In genomic region chr17:37028683-37029120, GRCm38 (mm10) we compare ENCODE assay signal across 7 mouse cellular contexts. TPM values are rescaled to one million over a fixed set of nuclear protein-coding genes. Genes with fewer than 3 reads are reported as not detected.
DNase-seq lines count a peak whose midpoint lies in the region; ATAC-seq and TF ChIP-seq lines count a peak whose summit lies in the region.

No protein-coding gene starts in this region.

- TF ChIP-seq POLR2A in heart, adult 2 months (IDR thresholded peaks at IDR 0.05; ENCODE audit: insufficient read depth, low read depth, low read length) = no peak
- no peak for TF ChIP-seq POLR2A in kidney, adult 2 months (IDR thresholded peaks at IDR 0.05; ENCODE audit: low read depth, low read length)

- H3K27me3 ChIP-seq in embryonic facial prominence, embryonic 10.5 days (replicated peaks; ENCODE audit: low read depth, poor library complexity, severe bottlenecking) = no peaks in the 10 kb centered on the region
- no peaks in the 10 kb centered on the region for H3K27me3 ChIP-seq in heart, adult 2 months (ENCODE audit: control insufficient read depth, insufficient read depth, low read length)
- H3K27me3 ChIP-seq in kidney, adult 2 months (replicated peaks; ENCODE audit: control insufficient read depth, insufficient read depth, low read length) = no peaks in the 10 kb centered on the region
- no peaks in the 10 kb centered on the region for H3K27me3 ChIP-seq in limb, embryonic 12.5 days
- H3K27me3 ChIP-seq in midbrain, embryonic 15.5 days (replicated peaks) = no peaks in the 10 kb centered on the region

- intact Hi-C loops in heart, adult 2 months (cut with DNase I) = no loop called here

- WGBS in embryonic facial prominence, embryonic 10.5 days = under 1% methylated on average over 14 of the region's 14 CpGs
- under 1% methylated on average over 14 of the region's 14 CpGs for WGBS in heart, adult 2 months
- WGBS in kidney, adult 2 months = under 1% methylated on average over 14 of the region's 14 CpGs
- WGBS in limb, embryonic 12.5 days = under 1% methylated on average over 14 of the region's 14 CpGs
- 0% methylated on average over 14 of the region's 14 CpGs for WGBS in midbrain, embryonic 15.5 days

- H3K4me2 ChIP-seq in limb, embryonic 12.5 days = peak overlapping the region; percentile 55
- peak overlapping the region; percentile 55 for H3K4me2 ChIP-seq in midbrain, embryonic 15.5 days

- H3K4me1 ChIP-seq in embryonic facial prominence, embryonic 10.5 days = peaks cover 17% of the 10 kb centered on the region; the same call in 1 of the 2 replicates
- H3K4me1 ChIP-seq in heart, adult 2 months (ENCODE audit: control insufficient read depth, insufficient read depth, low read length) = no peaks in the 10 kb centered on the region
- H3K4me1 ChIP-seq in kidney, adult 2 months (ENCODE audit: control insufficient read depth, insufficient read depth, low read length) = no peaks in the 10 kb centered on the region
- no peaks in the 10 kb centered on the region for H3K4me1 ChIP-seq in limb, embryonic 12.5 days (replicated peaks)
- H3K4me1 ChIP-seq in midbrain, embryonic 15.5 days = peaks cover 11% of the 10 kb centered on the region; the same call in 1 of the 2 replicates

- H3K4me3 ChIP-seq in embryonic facial prominence, embryonic 10.5 days = peak overlapping the region; percentile 54
- peak overlapping the region; percentile 42 for H3K4me3 ChIP-seq in heart, adult 2 months
- peak overlapping the region; percentile 79 for H3K4me3 ChIP-seq in kidney, adult 2 months (ENCODE audit: insufficient read depth, low read depth, low read length)
- H3K4me3 ChIP-seq in limb, embryonic 12.5 days (replicated peaks) = peak overlapping the region; percentile 43
- peak overlapping the region; percentile 45 for H3K4me3 ChIP-seq in midbrain, embryonic 15.5 days

- H3K27ac ChIP-seq in embryonic facial prominence, embryonic 10.5 days (replicated peaks) = peak overlapping the region; percentile 95
- H3K27ac ChIP-seq in heart, adult 2 months = no peak overlapping the region
- no peak overlapping the region for H3K27ac ChIP-seq in kidney, adult 2 months (ENCODE audit: insufficient read depth, low read depth, low read length)
- H3K27ac ChIP-seq in limb, embryonic 12.5 days = peak overlapping the region; percentile 97
- H3K27ac ChIP-seq in midbrain, embryonic 15.5 days = peak overlapping the region; percentile 99

- no peak for TF ChIP-seq CTCF in heart, adult 2 months (IDR thresholded peaks at IDR 0.05)
- TF ChIP-seq CTCF in kidney, adult 2 months (conservative IDR thresholded peaks at IDR 0.05; ENCODE audit: insufficient read depth, insufficient read length, low read depth, low read length) = no peak

- DNase-seq in adrenal gland, postnatal 14 days = peak; percentile 91
- DNase-seq in embryonic facial prominence, embryonic 10.5 days (ENCODE audit: low spot score) = peak; percentile 97
- DNase-seq in heart, adult 2 months = peak; percentile 86 to 87
- DNase-seq in kidney, adult 2 months = peak; percentile 91
- peak; percentile 61 to 62 for DNase-seq in spleen, postnatal 36 days (ENCODE audit: low spot score in 2 of 2)

- no peaks in the 10 kb centered on the region for H3K79me2 ChIP-seq in heart, adult 2 months (replicated peaks; ENCODE audit: control insufficient read depth, insufficient read depth, low read length)

- H3K9ac ChIP-seq in heart, adult 2 months (ENCODE audit: low read depth, low read length) = peak overlapping the region; percentile 53; the same call in 1 of the 2 replicates
- peak overlapping the region; percentile 37; the same call in 1 of the 2 replicates for H3K9ac ChIP-seq in limb, embryonic 12.5 days (replicated peaks)
- H3K9ac ChIP-seq in midbrain, embryonic 15.5 days = peak overlapping the region; percentile 55; the same call in 1 of the 2 replicates

- TF ChIP-seq EP300 in heart, adult 2 months (IDR thresholded peaks at IDR 0.05; ENCODE audit: insufficient read depth, low read depth, low read length) = no peak

- no peaks in the 10 kb centered on the region for H3K36me3 ChIP-seq in embryonic facial prominence, embryonic 10.5 days (replicated peaks)
- no peaks in the 10 kb centered on the region for H3K36me3 ChIP-seq in heart, adult 2 months (ENCODE audit: control insufficient read depth, insufficient read depth, low read length)
- H3K36me3 ChIP-seq in kidney, adult 2 months (ENCODE audit: control insufficient read depth, insufficient read depth, low read length) = no peaks in the 10 kb centered on the region
- H3K36me3 ChIP-seq in limb, embryonic 12.5 days = no peaks in the 10 kb centered on the region
- H3K36me3 ChIP-seq in midbrain, embryonic 15.5 days (replicated peaks) = no peaks in the 10 kb centered on the region

- H3K9me3 ChIP-seq in embryonic facial prominence, embryonic 10.5 days = no peaks in the 10 kb centered on the region
- no peaks in the 10 kb centered on the region for H3K9me3 ChIP-seq in limb, embryonic 12.5 days
- H3K9me3 ChIP-seq in midbrain, embryonic 15.5 days = no peaks in the 10 kb centered on the region

- ATAC-seq in limb, embryonic 12.5 days (ENCODE audit: insufficient number of reproducible peaks, insufficient read depth, low FRiP score, low TSS enrichment, low read depth) = peak; percentile 98
- ATAC-seq in midbrain, embryonic 15.5 days (replicated peaks) = peak; percentile 99

RNA-seq across cellular contexts. Expression of gene Mog, which starts 5.5 kb away (rescaled TPM):
- not detected in 2 replicates for total RNA-seq in adrenal gland, postnatal 14 days (2021)
- 0.18 and 0.31 TPM in 2 replicates for polyA plus RNA-seq in embryonic facial prominence, embryonic 10.5 days (2016; fragmentation: Nextera tagmentation; extraction: Ambion mirVana)
- not detected for total RNA-seq in heart, adult 2 months (2021)
- polyA plus RNA-seq in heart, adult 2 months (2012; rRNA removed) = 0.09 TPM in 1 of 2 replicates, not detected in the other
- not detected in 2 replicates for polyA plus RNA-seq in kidney, adult 2 months (2012; rRNA removed)
- polyA plus RNA-seq in limb, embryonic 12.5 days (2016; fragmentation: Nextera tagmentation; extraction: Ambion mirVana) = 0.24 TPM in 1 of 2 replicates, not detected in the other
- 2.4 and 3.7 TPM in 2 replicates for polyA plus RNA-seq in midbrain, embryonic 15.5 days (2015; fragmentation: Nextera tagmentation; extraction: Ambion mirVana)

RNA-seq across cellular contexts. Expression of gene Gabbr1, which starts 17.1 kb away (rescaled TPM):
- total RNA-seq in adrenal gland, postnatal 14 days (2021) = 24.2 and 32.7 TPM in 2 replicates
- polyA plus RNA-seq in embryonic facial prominence, embryonic 10.5 days (2016; fragmentation: Nextera tagmentation; extraction: Ambion mirVana) = 7.0 and 9.4 TPM in 2 replicates
- 1 to 10 TPM; 6.5 to 6.7 TPM for total RNA-seq in heart, adult 2 months (2021)
- 15.5 and 17.4 TPM in 2 replicates for polyA plus RNA-seq in heart, adult 2 months (2012; rRNA removed)
- polyA plus RNA-seq in kidney, adult 2 months (2012; rRNA removed) = 21.0 TPM in 2 replicates
- 18.0 and 18.1 TPM in 2 replicates for polyA plus RNA-seq in limb, embryonic 12.5 days (2016; fragmentation: Nextera tagmentation; extraction: Ambion mirVana)
- 86.4 and 88.8 TPM in 2 replicates for polyA plus RNA-seq in midbrain, embryonic 15.5 days (2015; fragmentation: Nextera tagmentation; extraction: Ambion mirVana)

RNA-seq across cellular contexts. Expression of gene Zfp57, which starts 27.7 kb away (rescaled TPM):
- total RNA-seq in adrenal gland, postnatal 14 days (2021) = 4.1 and 4.5 TPM in 2 replicates
- polyA plus RNA-seq in embryonic facial prominence, embryonic 10.5 days (2016; fragmentation: Nextera tagmentation; extraction: Ambion mirVana) = 97.0 and 106 TPM in 2 replicates
- 1 to 10 TPM in 1 of 2 experiments, under 1 TPM in 1; 0.94 to 1.4 TPM for total RNA-seq in heart, adult 2 months (2021)
- polyA plus RNA-seq in heart, adult 2 months (2012; rRNA removed) = 2.3 and 4.3 TPM in 2 replicates
- polyA plus RNA-seq in kidney, adult 2 months (2012; rRNA removed) = 2.0 and 3.0 TPM in 2 replicates
- polyA plus RNA-seq in limb, embryonic 12.5 days (2016; fragmentation: Nextera tagmentation; extraction: Ambion mirVana) = 124 and 130 TPM in 2 replicates
- polyA plus RNA-seq in midbrain, embryonic 15.5 days (2015; fragmentation: Nextera tagmentation; extraction: Ambion mirVana) = 289 and 324 TPM in 2 replicates

RNA-seq across cellular contexts. Expression of gene H2-M5, which starts 39.4 kb away (rescaled TPM):
- total RNA-seq in adrenal gland, postnatal 14 days (2021) = 0.34 TPM in 1 of 2 replicates, not detected in the other
- 0.52 and 0.87 TPM in 2 replicates for polyA plus RNA-seq in embryonic facial prominence, embryonic 10.5 days (2016; fragmentation: Nextera tagmentation; extraction: Ambion mirVana)
- under 1 TPM; 0.41 to 0.63 TPM for total RNA-seq in heart, adult 2 months (2021)
- 0.14 and 0.35 TPM in 2 replicates for polyA plus RNA-seq in heart, adult 2 months (2012; rRNA removed)
- 0.03 and 0.08 TPM in 2 replicates for polyA plus RNA-seq in kidney, adult 2 months (2012; rRNA removed)
- 1.4 and 1.9 TPM in 2 replicates for polyA plus RNA-seq in limb, embryonic 12.5 days (2016; fragmentation: Nextera tagmentation; extraction: Ambion mirVana)
- polyA plus RNA-seq in midbrain, embryonic 15.5 days (2015; fragmentation: Nextera tagmentation; extraction: Ambion mirVana) = 3.4 and 3.8 TPM in 2 replicates

RNA-seq across cellular contexts. Expression of gene 2410137M14Rik, which starts 47.7 kb away (rescaled TPM):
- total RNA-seq in adrenal gland, postnatal 14 days (2021) = not detected in 2 replicates
- not detected in 2 replicates for polyA plus RNA-seq in embryonic facial prominence, embryonic 10.5 days (2016; fragmentation: Nextera tagmentation; extraction: Ambion mirVana)
- under 1 TPM; 0.27 to 0.63 TPM for total RNA-seq in heart, adult 2 months (2021)
- 0.41 and 0.61 TPM in 2 replicates for polyA plus RNA-seq in heart, adult 2 months (2012; rRNA removed)
- 0.25 TPM in 1 of 2 replicates, not detected in the other for polyA plus RNA-seq in kidney, adult 2 months (2012; rRNA removed)
- polyA plus RNA-seq in limb, embryonic 12.5 days (2016; fragmentation: Nextera tagmentation; extraction: Ambion mirVana) = not detected in 2 replicates
- 0.40 and 0.68 TPM in 2 replicates for polyA plus RNA-seq in midbrain, embryonic 15.5 days (2015; fragmentation: Nextera tagmentation; extraction: Ambion mirVana)

Comparison
In these comparisons a context has a peak if more than half of its experiments do, and no peak if none do; other contexts are left out.
1. H3K27ac ChIP-seq: peak in embryonic facial prominence, embryonic 10.5 days (single experiment), limb, embryonic 12.5 days (single experiment) and midbrain, embryonic 15.5 days (single experiment); none in heart, adult 2 months (single experiment) and kidney, adult 2 months (single experiment).
2. RNA of gene Zfp57, which starts 27.7 kb away (polyA plus RNA-seq): 289 to 324 TPM in midbrain, embryonic 15.5 days, 124 to 130 TPM in limb, embryonic 12.5 days and 97.0 to 106 TPM in embryonic facial prominence, embryonic 10.5 days; 2.3 to 4.3 TPM in heart, adult 2 months and 2.0 to 3.0 TPM in kidney, adult 2 months; every median in the first group is over 10 times any median in the second.
3. Peak in every context shown above with its lines, with median percentiles within 50 percentile points of each other: DNase-seq, H3K4me3 ChIP-seq and H3K9ac ChIP-seq.